Mouse (Mus musculus) G1E (cell line): ENCODE measurements around the gene Bpifb9b. TPM values are rescaled to one million over a fixed set of nuclear protein-coding genes. Genes with fewer than 3 reads are reported as not detected.
"Not testable (repeated sequence)": the region's sequence is repeated elsewhere in the genome, so short reads cannot be mapped to it uniquely, and the experiment has no call there.

Experiments used
- ATAC-seq: 2 replicates; pipeline ENCODE4 v1.8.0; 2016; ENCODE audit warnings: mild to moderate bottlenecking; ENCODE audit not compliant: insufficient number of reproducible peaks, poor library complexity, low FRiP score, severe bottlenecking; ENCODE audit errors: extremely low read depth
- DNase-seq: peaks from one replicate; pipeline ENCODE4 v3.0.0; 2012; ENCODE audit warnings: low spot score
- H3K27me3 ChIP-seq: 2 replicates; pipeline ENCODE4 v1.6.1; 2012; ENCODE audit warnings: mild to moderate bottlenecking, low read length, inconsistent platforms; ENCODE audit not compliant: insufficient read depth
- H3K36me3 ChIP-seq: replicated peaks from 2 replicates; pipeline ENCODE3; 2012; ENCODE audit warnings: mild to moderate bottlenecking, inconsistent platforms
- H3K4me1 ChIP-seq: 2 replicates; pipeline ENCODE4 v1.6.1; 2012; ENCODE audit warnings: low read depth, low read length, inconsistent platforms, mixed read lengths; ENCODE audit not compliant: insufficient read depth
- H3K4me3 ChIP-seq: 2 replicates; pipeline ENCODE4 v1.5.1; 2012; ENCODE audit warnings: low read depth, mild to moderate bottlenecking, inconsistent platforms, low read length, moderate library complexity, mixed read lengths
- H3K9me3 ChIP-seq: replicated peaks from 2 replicates; pipeline ENCODE4 v1.6.1; 2012; ENCODE audit warnings: inconsistent platforms
- CTCF ChIP-seq: IDR thresholded peaks from 2 replicates; pipeline ENCODE4 v1.5.1; 2012; ENCODE audit warnings: low read depth, low read length, inconsistent platforms, mixed read lengths
- GATA1 ChIP-seq: IDR thresholded peaks from 2 replicates; pipeline ENCODE4 v1.6.1; 2012; ENCODE audit warnings: borderline replicate concordance, low read length, inconsistent platforms, mixed read lengths
- GATA2 ChIP-seq: IDR thresholded peaks from 2 replicates; pipeline ENCODE4 v1.6.1; 2012; ENCODE audit warnings: low read depth, low read length, inconsistent platforms, borderline replicate concordance
- POLR2AphosphoS5 ChIP-seq: IDR thresholded peaks from 2 replicates; pipeline ENCODE4 v1.6.1; 2012; ENCODE audit warnings: low read depth, low read length, inconsistent platforms; ENCODE audit not compliant: insufficient replicate concordance
- TAL1 ChIP-seq: conservative IDR thresholded peaks from 2 replicates; pipeline ENCODE4 v1.6.1; 2012; ENCODE audit warnings: low read depth, low read length, inconsistent platforms, mixed read lengths
- polyA plus RNA-seq: library from polyadenylated mRNA; stranded (reverse); fragments of >175 nt; gene quantifications from 2 replicates; pipeline ENCODE4 v1.2.3, GENCODE M21; 2012
- total RNA-seq, 2 experiments: library from RNA; stranded (forward) in 1 of 2; stranded (reverse) in 1 of 2; fragments of 200-1000 nt in 1 of 2; fragments of >200 nt in 1 of 2; fragmentation: Nextera tagmentation in 1 of 2; gene quantifications; 2 replicates each; pipeline ENCODE4 v1.2.3; 2014 to 2017

Gene Bpifb9b
- total RNA-seq (2014; fragmentation: Nextera tagmentation), result not detected in 2 replicates
- not detected in 2 replicates for total RNA-seq (2017)
- polyA plus RNA-seq, result not detected in 2 replicates

GRCm38 (mm10) chr2:154306927-154307326, at the start of gene Bpifb9b:
Gene Bpifb9b, plus strand, starts transcription at chr2:154307227.
- DNase-seq, H3K9me3 ChIP-seq, H3K27me3 ChIP-seq, H3K4me3 ChIP-seq, ATAC-seq, H3K4me1 ChIP-seq, H3K36me3 ChIP-seq: not testable (repeated sequence)

DNA sequence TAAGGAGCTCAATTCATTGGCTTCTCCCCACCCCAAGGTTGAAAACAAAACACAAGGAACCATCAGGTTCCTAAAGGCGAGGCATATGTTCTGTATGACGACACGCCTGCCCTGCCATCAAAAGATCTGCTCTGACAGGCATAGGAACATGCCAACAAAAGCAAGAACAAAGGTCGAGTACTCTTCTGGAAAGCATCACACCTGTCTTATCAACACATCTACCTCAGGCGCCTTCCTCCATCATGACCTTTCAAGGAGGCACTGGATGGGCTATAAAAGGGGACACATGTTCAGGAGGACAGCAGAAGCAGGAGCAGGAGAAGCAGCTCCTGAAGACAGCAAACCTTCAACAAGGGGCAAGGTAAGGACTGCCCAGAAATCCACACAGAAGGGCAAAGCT, 49.5 kb upstream of the Bpifb9b start, which contains the start of gene Bpifb9a:
Bpifb9a (plus strand) TSS at position 301 of the 400 bp plus-strand sequence.
- H3K9me3 ChIP-seq, H3K4me1 ChIP-seq, H3K36me3 ChIP-seq, H3K4me3 ChIP-seq, ATAC-seq, DNase-seq, H3K27me3 ChIP-seq: not testable (repeated sequence)

DNA sequence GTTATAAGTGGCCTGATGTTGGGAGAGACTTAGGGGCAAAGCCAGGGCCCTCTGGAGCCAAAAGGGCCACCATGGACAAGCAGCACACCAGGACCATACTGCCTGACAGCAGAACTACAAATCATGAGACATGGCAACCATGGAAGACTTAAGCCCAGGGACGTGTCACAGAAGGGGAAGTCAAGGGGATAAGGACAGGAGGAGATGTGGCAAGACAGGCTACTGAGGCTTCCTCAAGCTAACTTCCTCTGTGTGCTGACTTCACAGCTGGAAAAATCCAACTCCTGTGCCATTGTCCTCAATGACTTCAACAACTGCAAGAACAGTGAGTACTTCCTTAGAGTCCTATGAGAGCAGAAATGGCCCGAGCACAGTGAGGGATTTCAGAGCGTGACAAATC, 42.6 kb upstream of the Bpifb9b start:
- H3K4me3 ChIP-seq, H3K4me1 ChIP-seq, DNase-seq, H3K36me3 ChIP-seq, H3K9me3 ChIP-seq, H3K27me3 ChIP-seq, ATAC-seq: not testable (repeated sequence)

- not testable (repeated sequence) for H3K4me1 ChIP-seq, DNase-seq, ATAC-seq, H3K27me3 ChIP-seq, H3K9me3 ChIP-seq, H3K4me3 ChIP-seq, H3K36me3 ChIP-seq
Measured at GRCm38 (mm10) chr2:154291866-154292265, 15.2 kb upstream of the Bpifb9b start.

- TF ChIP-seq GATA2, result no peak
- TF ChIP-seq POLR2AphosphoS5, result no peak
- TF ChIP-seq GATA1, result no peak
- TF ChIP-seq CTCF, result no peak
- TF ChIP-seq TAL1, result no peak
- Histone ChIP-seq H3K9me3 (no peaks in the 10 kb centered on the region), H3K4me3 (no peak overlapping the region), H3K27me3 (peaks cover 5% of the 10 kb centered on the region; the same call in 1 of the 2 replicates), H3K36me3 (no peaks in the 10 kb centered on the region), H3K4me1 (no peaks in the 10 kb centered on the region)
- ATAC-seq, result no peak
- no peak for DNase-seq
Measured at GRCm38 (mm10) chr2:154292833-154293232, 14.2 kb upstream of the Bpifb9b start.

DNA sequence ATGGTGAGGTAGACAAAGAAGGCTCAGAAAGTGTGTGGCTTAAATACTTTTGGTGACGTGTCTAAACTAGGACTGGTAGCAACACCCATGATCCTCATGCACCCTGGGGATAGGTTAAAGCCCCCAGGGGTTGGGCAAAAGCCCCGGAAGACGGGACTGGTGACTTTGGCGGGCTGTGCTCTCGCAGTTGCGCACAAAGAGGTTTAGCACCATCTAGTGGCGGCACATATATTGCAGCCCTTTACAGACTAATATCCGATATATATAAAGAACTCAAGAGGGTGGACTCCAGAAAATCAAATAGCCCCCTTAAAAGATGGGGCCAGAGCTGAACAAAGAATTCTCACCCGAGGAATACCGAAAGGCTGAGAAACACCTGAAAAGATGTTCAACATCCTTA, 12.3 kb upstream of the Bpifb9b start:
- not testable (repeated sequence) for H3K27me3 ChIP-seq, H3K4me3 ChIP-seq, H3K4me1 ChIP-seq, DNase-seq, ATAC-seq, H3K36me3 ChIP-seq, H3K9me3 ChIP-seq
- TF ChIP-seq CTCF, result 0 out of 2 replicates have a peak, but pooled peaks have one; percentile 17

GRCm38 (mm10) chr2:154300496-154300895, 6.5 kb upstream of the Bpifb9b start:
- DNase-seq, result peak; percentile 58
- Histone ChIP-seq H3K36me3 (no peaks in the 10 kb centered on the region), H3K27me3 (0 out of 2 replicates have a peak, but pooled peaks cover 4% of the 10 kb centered on the region), H3K9me3 (no peaks in the 10 kb centered on the region), H3K4me1 (no peaks in the 10 kb centered on the region), H3K4me3 (no peak overlapping the region)
- peak; percentile 54; the same call in 1 of the 2 replicates for ATAC-seq
- no peak for TF ChIP-seq POLR2AphosphoS5
- TF ChIP-seq CTCF, result peak; percentile 81

DNA sequence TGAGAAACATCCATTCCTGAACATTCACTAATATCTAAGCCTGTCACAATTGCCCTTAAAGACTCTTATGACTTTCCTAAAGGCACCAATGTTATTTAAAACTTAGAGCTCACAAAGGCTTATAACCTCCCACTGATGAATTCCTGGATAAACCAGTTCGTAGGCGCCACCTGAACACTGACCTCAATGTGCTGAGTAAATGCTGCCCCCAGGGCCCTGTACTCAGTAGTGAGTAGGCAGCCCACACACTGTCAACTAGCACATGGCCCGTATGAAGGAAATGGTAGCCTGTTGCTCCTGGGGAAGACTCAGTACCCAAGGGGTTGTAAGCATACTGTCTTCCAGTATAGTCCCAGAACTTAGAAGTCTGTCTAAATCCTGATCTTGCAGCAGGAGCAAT, 5.3 kb upstream of the Bpifb9b start:
- Histone ChIP-seq H3K9me3 (no peaks in the 10 kb centered on the region), H3K27me3 (0 out of 2 replicates have a peak, but pooled peaks cover 4% of the 10 kb centered on the region), H3K36me3 (no peaks in the 10 kb centered on the region), H3K4me3 (no peak overlapping the region), H3K4me1 (no peaks in the 10 kb centered on the region)
- ATAC-seq (no peak), DNase-seq (no peak)
- no peak for TF ChIP-seq TAL1
- TF ChIP-seq CTCF, result no peak
- TF ChIP-seq GATA1, result no peak
- no peak for TF ChIP-seq POLR2AphosphoS5
- TF ChIP-seq GATA2, result no peak

DNA sequence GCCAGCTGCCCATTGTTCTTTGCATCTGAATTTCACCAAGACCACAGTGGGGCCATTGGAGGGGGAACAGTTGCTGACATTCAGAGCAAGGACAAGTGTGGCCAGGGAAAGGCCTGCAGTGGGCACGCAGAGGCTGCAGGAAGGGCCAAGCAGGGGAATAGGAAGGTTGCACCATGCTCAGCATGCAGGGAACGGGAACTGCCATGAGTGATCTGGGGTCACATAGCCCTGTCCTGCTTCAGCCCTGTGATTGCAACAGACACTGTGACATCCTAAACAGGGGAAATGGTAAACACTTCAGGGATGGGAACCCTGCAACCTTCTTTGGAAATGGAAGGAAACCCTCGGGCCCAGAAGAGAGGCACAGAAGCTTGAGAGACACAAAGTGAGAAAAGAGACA, 2.4 kb upstream of the Bpifb9b start:
- not testable (repeated sequence) for H3K4me1 ChIP-seq, ATAC-seq, H3K27me3 ChIP-seq, DNase-seq, H3K9me3 ChIP-seq, H3K4me3 ChIP-seq, H3K36me3 ChIP-seq

- not testable (repeated sequence) for H3K9me3 ChIP-seq, H3K4me3 ChIP-seq, H3K36me3 ChIP-seq
Measured at GRCm38 (mm10) chr2:154313771-154314170, 6.7 kb downstream of the Bpifb9b start.

More at GRCm38 (mm10) chr2:154313771-154314170, 6.7 kb downstream of the Bpifb9b start:
- not testable (repeated sequence) for DNase-seq, H3K4me1 ChIP-seq, ATAC-seq
- H3K27me3 ChIP-seq, result peaks cover 11% of the 10 kb centered on the region
